Mouse (Mus musculus) right cerebral cortex, postnatal 25 days (tissue): Measurements from ENCODE around the gene Eed.

ENCODE experiments used
- DNase-seq: peaks from one replicate; pipeline ENCODE4 v3.0.0; 2022

Eed gene

DNA sequence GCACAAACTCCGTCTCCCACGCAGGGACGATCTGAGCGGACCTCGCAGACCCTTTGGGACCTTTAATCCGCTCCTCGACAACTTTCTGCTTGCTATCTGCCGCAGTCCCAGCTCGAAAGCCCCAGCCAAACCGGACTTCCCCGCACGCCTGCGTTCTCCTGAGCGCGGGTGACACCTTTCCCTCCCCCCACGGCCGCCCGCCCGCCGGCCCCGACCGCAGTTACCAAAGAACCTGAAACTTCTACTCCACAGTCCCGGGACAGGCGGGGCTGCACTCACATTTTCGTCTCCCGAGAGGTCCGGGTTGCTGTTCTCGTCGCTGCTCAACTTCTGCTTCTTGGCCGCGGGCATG, 674 bp downstream of the Eed start:
- DNase-seq = no peak

- no peak for DNase-seq
Observed at GRCm38 (mm10) chr7:89979432-89980130, 1.2 kb downstream of the Eed start.

- no peak for DNase-seq
Observed at GRCm38 (mm10) chr7:89976796-89977195, 4.0 kb downstream of the Eed start.

DNA sequence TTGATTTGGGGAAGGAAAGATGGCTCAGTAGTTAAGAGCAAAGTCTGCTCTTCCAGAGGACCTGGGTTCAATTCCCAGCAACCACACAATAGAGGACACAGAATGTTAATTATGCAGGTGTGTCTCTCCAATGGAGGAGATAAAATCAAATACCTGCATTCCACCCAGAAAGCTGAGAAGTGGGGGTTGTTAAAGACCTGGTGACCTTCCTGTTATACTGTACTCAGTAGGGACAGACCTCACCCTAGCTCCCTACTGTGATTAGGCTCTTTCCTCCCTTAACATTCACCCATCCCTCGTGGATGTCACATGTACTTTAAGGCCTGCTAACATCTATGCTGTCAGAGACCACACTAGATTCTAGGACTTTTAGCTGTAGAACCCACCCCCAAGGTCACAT, 5.2 kb downstream of the Eed start:
- no peak for DNase-seq

- no peak for DNase-seq
Observed at GRCm38 (mm10) chr7:89967235-89967634, 13.5 kb downstream of the Eed start.

GRCm38 (mm10) chr7:89966771-89967170, 14.0 kb downstream of the Eed start:
- DNase-seq = no peak

- DNase-seq = no peak
Observed at GRCm38 (mm10) chr7:89963135-89963534, 17.6 kb downstream of the Eed start.

DNA sequence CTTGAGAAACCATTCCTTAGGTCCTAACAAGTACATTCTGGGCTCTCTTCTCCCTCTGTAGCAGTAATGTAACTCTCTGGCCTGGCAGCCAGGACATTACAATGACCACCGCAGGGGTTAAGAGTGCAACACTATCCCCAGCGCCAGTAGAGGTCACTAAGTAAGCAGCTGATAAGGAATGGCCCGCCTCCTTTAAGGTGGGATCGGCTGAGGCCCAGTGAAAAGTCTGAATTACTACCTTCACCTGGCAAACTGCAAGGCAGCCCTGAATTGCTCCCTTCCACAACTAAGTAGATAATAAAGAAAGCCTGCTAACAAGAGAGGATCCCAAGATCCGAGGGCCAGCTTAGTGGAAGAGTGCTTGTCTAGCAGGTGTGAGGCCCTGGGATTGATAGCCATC, 23.5 kb downstream of the Eed start:
- DNase-seq = no peak

DNA sequence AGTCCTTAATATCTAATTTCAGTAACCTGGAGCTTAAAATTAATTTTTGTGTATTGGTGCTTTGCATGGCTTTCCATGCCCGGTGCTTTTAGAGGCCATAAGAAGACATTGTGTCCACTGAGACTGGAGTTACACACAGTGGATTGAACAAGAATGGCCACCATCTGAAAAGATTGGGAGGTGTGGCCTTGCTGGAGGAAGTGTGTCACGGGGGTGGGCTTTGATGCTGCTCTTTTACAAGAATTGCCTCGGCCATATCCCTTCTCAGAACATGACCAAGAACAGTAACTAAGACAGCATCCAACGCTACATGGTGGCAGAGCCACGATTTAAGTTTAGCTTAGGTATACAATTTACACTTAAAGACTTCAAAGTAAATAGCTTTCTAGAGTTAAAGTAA, 26.5 kb downstream of the Eed start:
- no peak for DNase-seq

DNA sequence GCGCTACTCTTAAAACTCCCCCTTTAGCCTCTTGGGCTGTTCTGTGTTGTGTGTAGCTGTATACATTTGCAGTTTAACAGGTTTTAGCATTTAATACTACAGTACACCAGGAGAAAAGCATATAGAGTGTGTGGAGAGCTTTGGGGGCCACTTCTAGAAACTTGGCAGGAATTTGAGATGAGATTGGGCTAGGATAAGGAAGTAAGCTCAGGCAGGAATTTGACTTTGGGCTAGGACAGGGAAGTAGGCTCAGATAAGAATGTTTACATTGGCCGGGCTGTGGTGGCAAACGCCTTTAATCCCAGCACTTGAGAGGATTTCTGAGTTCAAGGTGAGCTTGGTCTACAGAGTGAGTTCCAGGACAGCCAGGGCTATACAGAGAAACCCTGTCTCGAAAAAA, 31.4 kb downstream of the Eed start:
- no peak for DNase-seq

DNA sequence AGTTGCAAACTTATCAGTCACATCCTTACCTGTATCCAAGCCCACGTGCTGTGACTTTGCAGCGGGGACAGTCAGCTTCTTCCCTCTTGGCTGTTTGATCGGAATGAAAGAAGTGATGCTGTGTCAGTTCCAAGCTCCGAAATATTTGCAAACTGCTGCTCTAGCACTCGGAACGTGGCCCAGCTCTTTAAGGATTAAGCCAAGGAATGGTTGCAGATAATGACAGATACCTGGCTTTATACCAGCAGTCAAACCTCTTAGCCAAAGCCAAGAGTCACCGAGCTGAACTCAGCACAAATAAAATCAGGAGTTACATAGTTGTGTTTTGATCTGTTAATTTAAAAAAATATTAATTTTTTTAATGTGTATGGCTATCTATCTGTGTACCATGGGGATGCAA, 32.8 kb downstream of the Eed start:
- DNase-seq = no peak

GRCm38 (mm10) chr7:89940571-89941463, 40.0 kb downstream of the Eed start, which contains the start of gene Hikeshi:
Hikeshi (minus strand) TSS chr7:89941204.
- peak; percentile 89 for DNase-seq

- DNase-seq = no peak
Observed at GRCm38 (mm10) chr7:89939497-89940353, 41.1 kb downstream of the Eed start.

- DNase-seq = peak; percentile 69
Observed at GRCm38 (mm10) chr7:89923441-89924180, 57.2 kb downstream of the Eed start.

GRCm38 (mm10) chr7:89917776-89918175, 63.0 kb downstream of the Eed start:
- no peak for DNase-seq

DNA sequence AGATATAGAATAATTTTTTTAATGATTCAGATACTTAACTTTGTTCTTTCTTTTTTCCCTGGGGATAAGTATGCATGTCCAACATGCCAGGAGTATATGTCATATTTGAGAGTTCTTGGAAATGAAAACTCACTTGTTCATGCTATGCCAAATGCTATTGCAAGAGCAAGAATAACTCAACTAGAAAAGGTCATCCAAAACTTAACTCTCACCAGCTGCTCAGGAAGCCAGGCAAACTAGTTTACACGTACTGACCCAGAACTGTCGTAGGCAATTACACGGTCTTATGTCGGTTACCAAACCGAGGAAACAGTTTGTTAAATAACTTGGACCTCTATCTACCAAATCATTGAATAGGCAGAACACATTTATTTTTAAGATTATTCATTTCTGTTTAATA, 64.1 kb downstream of the Eed start:
- DNase-seq = no peak

DNA sequence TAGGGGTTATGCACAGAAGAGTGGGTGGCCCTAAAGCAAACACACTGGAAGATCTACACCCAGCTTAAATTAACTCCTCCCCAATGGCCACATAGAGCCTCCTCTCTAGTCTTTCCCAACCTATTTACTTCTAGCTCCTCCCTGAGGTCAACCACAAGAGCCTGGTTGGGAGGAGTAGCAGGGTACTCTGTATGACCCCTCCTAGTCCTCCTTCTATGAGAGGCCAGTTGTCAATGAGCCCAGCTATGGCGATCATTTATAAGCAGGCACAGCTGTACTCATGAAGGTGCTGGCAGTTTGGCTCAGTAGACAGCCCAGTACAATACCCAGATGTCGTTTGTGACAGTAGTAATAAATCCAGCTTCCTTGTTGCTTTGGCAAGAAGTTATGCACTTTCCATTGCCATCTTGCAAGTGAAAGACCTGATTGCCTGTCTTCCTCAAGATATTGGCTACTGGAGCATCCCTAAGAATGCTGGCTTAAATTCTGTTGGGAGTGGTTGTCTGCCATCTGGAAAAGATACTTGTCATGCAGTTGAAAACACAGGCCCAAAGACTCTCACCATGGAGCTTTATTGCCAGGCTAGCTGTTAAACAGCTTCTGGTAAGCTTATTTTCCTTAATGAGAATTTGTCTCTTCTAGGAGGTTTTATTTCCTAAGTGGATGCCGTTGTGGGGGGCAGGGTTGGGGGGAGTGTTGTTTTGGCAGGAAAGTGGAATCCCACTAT, 67.2 kb downstream of the Eed start:
- DNase-seq = no peak

- no peak for DNase-seq
Observed at GRCm38 (mm10) chr7:89912356-89912755, 68.4 kb downstream of the Eed start.

GRCm38 (mm10) chr7:89909711-89910110, 71.1 kb downstream of the Eed start:
- no peak for DNase-seq

DNA sequence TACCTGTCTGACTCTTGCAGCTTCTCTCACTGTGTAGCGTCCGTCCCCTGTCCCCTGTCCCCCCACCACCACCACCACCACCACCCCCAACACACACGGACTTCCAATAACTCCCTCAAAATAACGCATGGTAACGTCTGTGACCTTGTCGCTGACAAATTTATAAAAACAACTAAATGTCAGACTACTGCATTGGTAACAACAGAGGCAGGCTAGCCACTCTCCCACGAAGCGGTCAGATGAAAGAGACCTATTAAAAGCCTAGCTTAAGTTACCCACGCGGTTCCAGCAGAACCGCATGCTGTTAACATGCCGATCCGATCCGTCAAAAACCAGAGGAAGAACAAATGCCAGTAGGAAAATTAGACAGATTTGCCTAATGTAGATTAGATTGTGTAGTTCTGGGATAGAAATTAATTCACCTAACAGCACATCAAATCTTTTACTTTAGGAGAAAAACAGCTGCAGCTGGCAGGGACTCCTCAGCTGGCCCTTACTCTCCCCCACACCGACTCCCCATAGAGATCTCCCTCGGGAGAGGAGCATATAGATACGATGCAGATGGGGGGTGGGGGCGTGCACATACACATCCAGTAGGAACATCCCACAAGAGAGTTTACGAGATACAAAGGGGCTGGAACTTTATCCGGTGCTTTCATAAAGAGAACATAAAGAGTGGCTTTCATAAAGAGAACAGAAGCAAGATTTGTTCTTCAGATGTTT, 71.7 kb downstream of the Eed start:
- DNase-seq = no peak

GRCm38 (mm10) chr7:89908421-89908820, 72.4 kb downstream of the Eed start:
- no peak for DNase-seq
